Mouse (Mus musculus) regulatory T cell (primary cell): ENCODE data around the gene Nfia.

ENCODE experiments used
- in situ Hi-C: fragments of 300-600 bp; cut with MboI, MseI; formaldehyde crosslinking; loops from one replicate; pipeline ENCODE4 v1.15.1; 2025; ENCODE audit warnings: high pct_unique_total_duplicates

Nfia gene

DNA sequence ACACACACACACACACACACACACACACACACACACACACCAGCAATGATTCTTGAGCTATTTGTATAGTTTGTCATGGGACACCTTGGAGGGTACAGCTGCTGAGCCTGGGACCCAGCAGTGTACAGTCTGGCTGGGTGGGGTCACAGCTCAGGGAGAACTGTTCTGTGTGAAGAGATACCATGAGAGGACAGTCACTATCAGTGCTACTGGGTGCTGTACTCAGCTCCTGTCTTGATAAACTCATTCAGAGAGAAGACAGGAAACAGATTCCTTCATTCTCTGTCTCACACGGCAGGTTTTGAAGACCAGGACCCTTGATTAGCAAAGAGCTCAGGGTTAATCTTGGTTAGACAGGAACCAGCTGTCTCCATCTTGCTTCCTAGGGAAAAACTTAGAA is 326.1 kb downstream of the Nfia start:
- in situ Hi-C loops, result no loop called here

DNA sequence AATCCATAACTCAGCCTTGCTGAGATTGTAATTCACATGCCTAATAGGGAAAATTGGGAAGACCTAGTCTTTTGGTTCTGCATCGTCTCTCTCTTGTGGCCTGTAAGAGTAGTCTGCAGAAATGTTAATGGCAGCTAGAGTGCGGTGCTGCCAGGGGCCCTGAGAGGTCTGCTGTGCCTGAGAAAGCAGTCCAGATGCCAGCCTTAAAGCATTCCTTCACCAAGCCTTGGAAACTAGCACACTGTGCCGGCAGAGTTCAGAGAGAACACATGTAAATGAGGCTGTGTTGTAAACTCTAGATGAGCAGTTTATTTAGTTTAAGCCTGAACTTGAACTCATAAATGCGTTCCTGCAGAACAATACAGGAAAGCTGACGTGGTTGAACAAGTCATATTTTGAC is 326.9 kb downstream of the Nfia start:
- in situ Hi-C loops, result no loop called here

DNA sequence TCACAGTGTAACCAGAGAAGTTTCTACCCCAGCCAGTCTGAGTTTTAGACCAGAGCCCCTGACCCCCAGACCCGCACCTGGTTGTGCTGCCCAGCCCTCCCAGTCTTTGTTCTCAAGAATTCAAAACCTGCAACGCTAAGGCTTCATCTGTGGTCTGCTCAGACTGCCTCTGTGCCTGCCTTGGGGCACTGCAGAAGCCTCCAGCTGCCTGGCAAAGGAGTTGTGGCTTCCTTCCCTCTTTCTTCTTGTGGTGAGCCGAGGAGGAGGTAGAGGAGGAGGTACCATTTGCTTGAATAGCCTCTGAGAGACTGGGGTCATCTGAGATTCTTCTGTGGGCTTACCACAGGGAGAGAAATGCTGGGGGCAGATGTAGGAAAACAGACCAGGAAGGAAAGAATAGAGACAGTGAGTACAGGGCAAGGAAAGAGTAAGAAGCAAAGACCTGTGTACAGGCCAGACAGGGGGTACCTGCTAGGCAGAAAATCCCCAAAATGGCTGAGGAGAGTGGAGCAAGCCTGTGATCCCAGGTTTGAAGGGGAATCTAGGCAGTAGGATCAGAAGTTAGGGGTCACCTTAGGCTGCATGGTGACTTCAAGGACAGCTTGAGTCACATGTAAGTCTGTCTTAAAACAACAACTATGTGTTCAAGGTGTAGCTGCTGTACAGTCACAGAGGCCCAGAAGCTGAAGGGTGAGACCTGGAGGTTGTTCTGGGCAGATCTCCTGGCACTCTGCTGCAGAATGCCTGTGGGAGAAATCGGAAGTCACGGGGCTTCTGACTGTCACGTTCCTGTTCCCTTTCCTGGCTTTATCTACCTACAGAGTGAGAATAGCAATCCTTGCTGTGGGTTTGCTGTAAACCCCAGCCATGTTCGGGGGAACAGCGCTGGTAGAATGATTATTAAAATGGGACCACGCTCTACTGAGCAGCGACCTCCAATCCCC is 328.9 kb downstream of the Nfia start:
- in situ Hi-C loops, result loop anchor here (10.0 kb wide), 1 partner anchor 347 kb away; no protein-coding TSS in a partner anchor

GRCm38 (mm10) chr4:98102625-98103336 is 330.2 kb downstream of the Nfia start:
- in situ Hi-C loops, result loop anchor here (10.0 kb wide), 1 partner anchor 348 kb away; no protein-coding TSS in a partner anchor

- in situ Hi-C loops, result loop anchor here (10.0 kb wide), 1 partner anchor 349 kb away; no protein-coding TSS in a partner anchor
These were observed 330.8 kb downstream of the Nfia start for GRCm38 (mm10) chr4:98103337-98103666.

GRCm38 (mm10) chr4:98104161-98104560 is 331.6 kb downstream of the Nfia start:
- in situ Hi-C loops, result loop anchor here (10.0 kb wide), 1 partner anchor 349 kb away; no protein-coding TSS in a partner anchor

DNA sequence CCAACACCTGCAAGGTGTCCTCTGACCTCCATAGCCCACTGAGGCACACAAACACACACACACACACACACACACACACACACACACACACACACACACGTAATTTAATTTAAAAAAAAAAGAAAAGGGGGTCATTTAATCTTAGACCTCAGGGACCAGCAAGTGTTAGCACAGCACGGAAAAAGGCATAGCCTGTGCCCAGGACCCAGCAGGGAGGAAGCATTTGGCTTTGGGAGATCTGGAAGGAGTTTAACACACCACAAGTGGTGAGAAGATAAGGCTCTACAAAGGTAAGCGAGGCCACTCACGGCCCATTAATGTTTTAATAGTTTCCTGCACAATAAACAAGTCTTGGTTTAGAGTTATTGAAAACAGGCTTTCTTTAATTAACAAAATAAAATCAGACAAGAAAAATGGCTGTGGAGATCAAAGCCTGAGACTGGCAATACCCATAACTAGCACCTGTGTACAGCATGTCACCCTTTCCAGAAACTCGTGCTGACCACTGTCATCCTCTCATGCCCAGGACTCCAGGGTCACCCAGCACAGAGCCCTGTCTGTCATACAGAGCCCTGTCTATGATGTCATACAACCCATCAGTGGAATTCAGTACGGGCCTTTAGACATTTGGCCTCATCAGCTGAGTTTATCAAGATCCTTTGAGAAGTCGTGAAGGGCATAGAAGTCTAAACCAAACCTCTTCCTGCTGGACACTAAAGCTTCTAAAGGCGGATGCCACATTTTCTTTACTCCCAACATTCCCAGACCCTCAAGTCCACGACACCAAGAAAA is 332.6 kb downstream of the Nfia start:
- in situ Hi-C loops, result loop anchor here (5.0 to 10.0 kb wide), 2 partner anchors 108 to 350 kb away; no protein-coding TSS in a partner anchor

GRCm38 (mm10) chr4:98105971-98106370 is 333.4 kb downstream of the Nfia start:
- in situ Hi-C loops, result loop anchor here (5.0 to 10.0 kb wide), 2 partner anchors 109 to 351 kb away; no protein-coding TSS in a partner anchor

GRCm38 (mm10) chr4:98106445-98107092 is 334.0 kb downstream of the Nfia start:
- in situ Hi-C loops, result loop anchor here (5.0 to 10.0 kb wide), 2 partner anchors 109 to 352 kb away; no protein-coding TSS in a partner anchor

GRCm38 (mm10) chr4:98107093-98107453 is 334.5 kb downstream of the Nfia start:
- in situ Hi-C loops, result loop anchor here (5.0 to 10.0 kb wide), 2 partner anchors 110 to 352 kb away; no protein-coding TSS in a partner anchor

- in situ Hi-C loops, result loop anchor here (5.0 to 10.0 kb wide), 2 partner anchors 111 to 353 kb away; no protein-coding TSS in a partner anchor
These were observed 335.6 kb downstream of the Nfia start for GRCm38 (mm10) chr4:98107936-98108675.

DNA sequence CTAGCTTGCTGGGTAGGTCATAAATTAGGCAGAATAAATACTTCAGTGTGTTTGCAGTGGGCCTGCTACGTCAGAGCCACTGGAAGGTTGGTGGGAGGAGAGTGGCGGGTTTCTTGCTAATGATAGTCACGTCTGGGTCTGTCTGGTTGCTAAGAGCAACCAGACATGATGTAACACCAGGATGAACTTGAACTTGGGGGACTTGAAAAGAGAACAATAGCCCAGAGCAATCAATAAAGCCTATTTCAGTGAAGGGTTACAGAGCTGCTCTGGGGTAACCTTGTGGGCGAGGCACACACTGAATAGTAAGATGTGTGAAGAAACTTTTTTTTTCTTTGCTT is 336.1 kb downstream of the Nfia start:
- in situ Hi-C loops, result loop anchor here (5.0 to 10.0 kb wide), 2 partner anchors 111 to 354 kb away; no protein-coding TSS in a partner anchor

GRCm38 (mm10) chr4:98109064-98109463 is 336.5 kb downstream of the Nfia start:
- in situ Hi-C loops, result loop anchor here (5.0 to 10.0 kb wide), 2 partner anchors 112 to 354 kb away; no protein-coding TSS in a partner anchor

DNA sequence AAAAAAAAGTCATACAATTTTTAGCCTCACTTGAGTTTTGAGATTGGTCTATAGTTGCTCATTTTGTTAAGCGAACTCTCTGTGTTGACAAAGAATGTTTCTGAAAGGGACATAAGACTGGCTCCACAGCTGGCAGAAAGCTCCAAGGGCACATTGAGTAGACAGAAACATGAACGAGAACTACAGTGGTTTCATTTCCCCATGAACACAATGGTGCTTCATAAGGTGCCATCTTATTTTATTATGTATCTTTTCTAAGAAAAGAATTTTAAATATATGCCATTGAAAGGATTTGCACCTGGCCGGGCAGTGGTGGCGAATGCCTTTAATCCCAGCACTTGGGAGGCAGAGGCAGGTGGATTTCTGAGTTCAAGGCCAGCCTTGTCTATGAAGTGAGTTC is 337.4 kb downstream of the Nfia start:
- in situ Hi-C loops, result loop anchor here (5.0 to 10.0 kb wide), 2 partner anchors 113 to 355 kb away; no protein-coding TSS in a partner anchor

DNA sequence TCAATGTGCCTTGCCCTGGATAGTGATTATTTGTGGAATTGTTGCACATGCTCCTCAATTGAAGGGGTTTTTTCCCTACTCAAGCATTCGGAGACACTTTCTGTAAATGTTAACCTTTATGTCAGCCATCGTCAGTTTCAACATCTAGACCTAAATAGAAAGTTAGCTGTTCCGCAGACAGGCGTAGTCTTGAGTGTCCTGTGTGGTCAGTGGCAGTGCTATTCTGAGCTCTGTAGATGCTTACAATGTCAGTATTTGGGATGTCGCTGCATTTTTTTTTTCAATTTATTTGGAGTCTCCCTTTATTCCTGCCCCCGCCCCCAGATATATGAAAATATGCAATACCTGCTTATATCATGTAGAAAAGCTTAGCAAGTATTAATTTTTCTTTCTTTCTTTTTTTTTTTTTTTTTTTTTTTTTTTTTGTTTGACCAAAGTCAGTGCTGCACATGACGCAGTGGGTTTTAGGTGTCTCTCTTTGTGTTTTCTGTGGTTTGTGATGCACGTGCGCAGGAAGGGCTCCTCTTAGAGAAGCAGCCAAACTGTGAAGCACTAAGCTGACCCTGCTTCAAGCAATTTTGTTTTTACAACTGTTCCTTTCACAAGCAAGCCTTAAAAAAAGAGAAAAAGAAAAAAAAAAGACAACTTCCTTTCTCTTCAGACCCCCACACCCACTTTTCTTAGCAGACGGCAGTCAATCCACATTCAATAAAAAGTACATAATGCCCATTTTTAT is 340.9 kb downstream of the Nfia start:
- in situ Hi-C loops, result no loop called here

DNA sequence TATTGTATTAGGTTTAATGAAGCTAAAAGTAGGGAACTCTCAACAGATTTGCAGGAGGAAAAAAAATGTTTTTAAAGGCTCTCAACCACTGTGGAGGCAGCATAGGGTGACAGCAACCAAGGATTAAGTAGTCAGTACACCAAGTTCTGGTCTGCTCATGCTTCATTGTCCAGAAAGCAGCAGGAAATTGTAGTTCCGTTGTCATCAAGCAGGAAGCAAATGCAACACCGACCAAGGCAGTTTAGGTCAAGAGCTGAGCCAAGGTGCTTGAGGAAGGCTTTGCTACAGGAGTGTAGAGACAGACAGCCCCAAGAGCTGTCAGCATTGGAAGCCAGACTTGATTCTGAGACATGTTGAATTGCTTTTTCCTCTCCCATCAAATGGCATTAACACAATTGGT is 342.4 kb downstream of the Nfia start:
- in situ Hi-C loops, result no loop called here

GRCm38 (mm10) chr4:98115401-98115800 is 342.9 kb downstream of the Nfia start:
- in situ Hi-C loops, result no loop called here

GRCm38 (mm10) chr4:98116046-98116445 is 343.5 kb downstream of the Nfia start:
- in situ Hi-C loops, result no loop called here

- in situ Hi-C loops, result no loop called here
These were observed 345.6 kb downstream of the Nfia start for GRCm38 (mm10) chr4:98118126-98118525.
